Mouse (Mus musculus) kidney, adult 2 months (tissue): ENCODE measurements around the gene Arl15. TPM values are rescaled to one million over a fixed set of nuclear protein-coding genes. Genes with fewer than 3 reads are reported as not detected.

Experiments
- DNase-seq: peaks from one replicate; pipeline ENCODE4 v3.0.0; 2021
- H3K27ac ChIP-seq: fragments of 200-500 bp; 2 replicates; pipeline ENCODE4 v1.5.1; 2012; ENCODE audit warnings: low read depth, low read length, control low read depth, inconsistent platforms; ENCODE audit not compliant: insufficient read depth
- H3K27me3 ChIP-seq: fragments of 200-500 bp; replicated peaks from 2 replicates; pipeline ENCODE4 v1.6.1; 2012; ENCODE audit warnings: mild to moderate bottlenecking, moderate library complexity, low read length, inconsistent platforms; ENCODE audit not compliant: control insufficient read depth, insufficient read depth
- H3K36me3 ChIP-seq: fragments of 200-500 bp; 2 replicates; pipeline ENCODE4 v1.6.1; 2012; ENCODE audit warnings: mild to moderate bottlenecking, moderate library complexity, low read length, inconsistent platforms; ENCODE audit not compliant: control insufficient read depth, insufficient read depth
- H3K4me1 ChIP-seq: fragments of 200-500 bp; 2 replicates; pipeline ENCODE4 v1.6.1; 2011; ENCODE audit warnings: low read length; ENCODE audit not compliant: control insufficient read depth, insufficient read depth
- H3K4me3 ChIP-seq: fragments of 200-500 bp; 2 replicates; pipeline ENCODE4 v1.5.1; 2011; ENCODE audit warnings: mild to moderate bottlenecking, low read depth, low read length, control low read depth; ENCODE audit not compliant: insufficient read depth
- CTCF ChIP-seq: fragments of 200-500 bp; conservative IDR thresholded peaks from 2 replicates; pipeline ENCODE4 v1.5.1; 2011; ENCODE audit warnings: low read depth, mild to moderate bottlenecking, control low read depth, low read length, moderate library complexity, mixed read lengths; ENCODE audit not compliant: insufficient read depth, insufficient read length
- POLR2A ChIP-seq: fragments of 200-500 bp; IDR thresholded peaks from one replicate; pipeline ENCODE4 v1.6.1; 2011; ENCODE audit warnings: low read depth, low read length, control low read depth
- WGBS: fragments of 180-500 bp; shearing (Covaris S2); methylation state at CpG from one replicate; pipeline ENCODE4 v1.1.7; 2018; 5-methylcytosine and 5-hydroxymethylcytosine counted together
- polyA plus RNA-seq: library from polyadenylated mRNA; depleted of rRNA; stranded (reverse); fragments of >200 nt; gene quantifications from 2 replicates; pipeline ENCODE4 v1.2.3, GENCODE M21; 2012

Gene Arl15
- polyA plus RNA-seq, 1 experiment, result 9.4 TPM

GRCm38 (mm10) chr13:114011019-114011418 is 216.7 kb downstream of the Arl15 start:
- no peak overlapping the region for H3K4me3 ChIP-seq
- no peaks in the 10 kb centered on the region for H3K4me1 ChIP-seq
- H3K36me3 ChIP-seq, result no peaks in the 10 kb centered on the region
- H3K27me3 ChIP-seq, result no peaks in the 10 kb centered on the region
- WGBS, result 84% methylated on average over 12 of the region's 12 CpGs
- no peak overlapping the region for H3K27ac ChIP-seq
- no peak for DNase-seq
- TF ChIP-seq CTCF, result no peak
- TF ChIP-seq POLR2A, result no peak

DNA sequence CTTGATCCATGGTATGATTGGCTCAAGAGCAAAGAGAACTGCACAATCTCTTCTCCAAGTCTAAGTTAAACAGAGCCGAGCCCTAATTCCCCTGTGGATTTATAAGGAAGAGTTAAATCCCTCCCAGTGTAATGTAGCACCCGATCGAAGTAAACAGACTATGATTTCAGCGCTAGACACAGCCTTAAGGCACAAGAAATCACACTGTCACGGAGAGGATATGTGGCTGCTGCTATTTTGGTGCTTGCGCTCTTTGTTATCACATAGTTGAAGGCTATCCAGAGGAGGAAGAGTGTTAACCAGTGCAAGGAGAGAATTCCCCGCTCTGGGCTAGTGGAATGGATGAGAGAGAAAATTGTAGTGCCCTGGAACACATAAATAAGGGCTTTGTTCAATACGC is 223.6 kb downstream of the Arl15 start:
- Histone ChIP-seq H3K27ac (no peak overlapping the region), H3K4me1 (no peaks in the 10 kb centered on the region), H3K4me3 (no peak overlapping the region), H3K36me3 (no peaks in the 10 kb centered on the region), H3K27me3 (no peaks in the 10 kb centered on the region)
- DNase-seq, result no peak
- TF ChIP-seq POLR2A (no peak), CTCF (no peak)
- 85% methylated on average over 8 of the region's 8 CpGs for WGBS

GRCm38 (mm10) chr13:114023541-114023940 is 229.2 kb downstream of the Arl15 start:
- no peaks in the 10 kb centered on the region for H3K36me3 ChIP-seq
- no peak for TF ChIP-seq POLR2A
- no peak for TF ChIP-seq CTCF
- H3K4me3 ChIP-seq, result no peak overlapping the region
- DNase-seq, result no peak
- WGBS, result 91% methylated on average over 7 of the region's 7 CpGs
- no peak overlapping the region for H3K27ac ChIP-seq
- no peaks in the 10 kb centered on the region for H3K27me3 ChIP-seq
- no peaks in the 10 kb centered on the region for H3K4me1 ChIP-seq

DNA sequence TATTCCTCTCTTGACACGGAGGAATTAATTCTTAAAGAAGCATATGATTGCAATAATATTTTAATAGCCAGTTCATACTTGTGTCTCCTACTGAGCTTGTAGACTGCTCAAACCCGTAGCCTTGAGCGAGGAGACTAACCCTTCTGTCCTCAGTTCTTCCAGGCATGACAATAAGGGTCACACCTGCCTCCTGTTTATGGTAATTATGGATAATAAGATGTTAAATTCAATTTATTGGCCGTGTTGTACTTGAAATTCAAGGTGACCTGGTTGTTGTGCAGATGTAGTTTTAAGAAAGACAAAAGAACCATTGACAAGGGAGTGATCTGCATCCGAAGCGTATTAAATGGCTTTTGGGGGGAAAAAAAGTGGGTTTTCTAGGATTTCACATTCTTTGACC is 232.0 kb downstream of the Arl15 start:
- Histone ChIP-seq H3K36me3 (no peaks in the 10 kb centered on the region), H3K4me3 (no peak overlapping the region), H3K4me1 (no peaks in the 10 kb centered on the region), H3K27me3 (no peaks in the 10 kb centered on the region), H3K27ac (no peak overlapping the region)
- TF ChIP-seq POLR2A, result no peak
- no peak for TF ChIP-seq CTCF
- DNase-seq, result no peak
- WGBS, result 86% methylated on average over 6 of the region's 6 CpGs

- no peak for TF ChIP-seq CTCF
- TF ChIP-seq POLR2A, result no peak
- no peak for DNase-seq
- Histone ChIP-seq H3K4me1 (no peaks in the 10 kb centered on the region), H3K36me3 (no peaks in the 10 kb centered on the region), H3K27ac (no peak overlapping the region), H3K4me3 (no peak overlapping the region), H3K27me3 (no peaks in the 10 kb centered on the region)
- WGBS, result 96% methylated on average over 7 of the region's 7 CpGs
These were observed 232.4 kb downstream of the Arl15 start for GRCm38 (mm10) chr13:114026751-114027150.

DNA sequence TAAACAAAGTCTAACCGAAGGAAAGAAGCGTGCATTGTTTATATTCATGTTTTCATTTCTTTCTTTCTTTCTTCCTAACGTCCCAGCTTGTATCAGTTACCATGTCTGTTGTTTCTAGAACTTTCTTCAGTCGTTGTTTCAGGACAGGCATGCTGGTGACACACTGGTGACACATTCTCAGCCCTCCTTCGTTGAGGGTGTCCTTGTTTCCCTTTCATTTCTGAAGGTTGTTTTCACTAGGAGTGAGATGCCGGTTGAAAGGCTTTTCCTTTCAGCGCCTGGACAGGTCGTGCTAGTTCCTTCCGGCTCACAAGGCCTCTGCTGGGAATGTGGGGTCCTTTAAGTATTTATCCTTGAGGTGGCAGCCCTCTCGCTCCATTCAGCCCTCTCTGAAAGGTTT is 253.8 kb downstream of the Arl15 start:
- no peak overlapping the region for H3K4me3 ChIP-seq
- no peaks in the 10 kb centered on the region for H3K4me1 ChIP-seq
- no peak overlapping the region for H3K27ac ChIP-seq
- WGBS, result 63% methylated on average over 10 of the region's 10 CpGs
- H3K36me3 ChIP-seq, result no peaks in the 10 kb centered on the region
- no peak for DNase-seq
- TF ChIP-seq CTCF (no peak), POLR2A (no peak)
- H3K27me3 ChIP-seq, result no peaks in the 10 kb centered on the region

DNA sequence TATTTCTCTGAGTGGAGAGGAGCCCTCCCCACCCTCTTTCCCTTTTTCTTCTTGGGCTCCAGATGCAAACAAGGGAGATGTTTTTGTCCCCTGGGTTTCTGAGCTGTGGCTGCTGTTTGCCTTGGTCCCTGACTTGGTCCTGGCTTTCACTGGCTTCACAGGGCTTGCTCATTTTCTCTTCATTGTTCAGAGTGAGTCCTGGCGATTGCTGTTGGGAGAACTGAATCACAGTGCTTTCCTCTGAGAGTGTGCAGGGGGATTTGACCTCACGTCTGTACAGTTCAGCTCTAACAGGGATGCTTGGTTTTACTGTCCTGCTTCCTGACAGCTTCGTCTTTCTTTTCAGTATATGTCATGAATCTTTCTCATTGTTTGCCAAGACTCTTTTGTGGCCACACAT is 254.4 kb downstream of the Arl15 start:
- TF ChIP-seq POLR2A (no peak), CTCF (no peak)
- DNase-seq, result no peak
- Histone ChIP-seq H3K36me3 (no peaks in the 10 kb centered on the region), H3K27me3 (no peaks in the 10 kb centered on the region), H3K4me3 (no peak overlapping the region), H3K4me1 (no peaks in the 10 kb centered on the region), H3K27ac (no peak overlapping the region)
- 67% methylated on average over 3 of the region's 3 CpGs for WGBS

DNA sequence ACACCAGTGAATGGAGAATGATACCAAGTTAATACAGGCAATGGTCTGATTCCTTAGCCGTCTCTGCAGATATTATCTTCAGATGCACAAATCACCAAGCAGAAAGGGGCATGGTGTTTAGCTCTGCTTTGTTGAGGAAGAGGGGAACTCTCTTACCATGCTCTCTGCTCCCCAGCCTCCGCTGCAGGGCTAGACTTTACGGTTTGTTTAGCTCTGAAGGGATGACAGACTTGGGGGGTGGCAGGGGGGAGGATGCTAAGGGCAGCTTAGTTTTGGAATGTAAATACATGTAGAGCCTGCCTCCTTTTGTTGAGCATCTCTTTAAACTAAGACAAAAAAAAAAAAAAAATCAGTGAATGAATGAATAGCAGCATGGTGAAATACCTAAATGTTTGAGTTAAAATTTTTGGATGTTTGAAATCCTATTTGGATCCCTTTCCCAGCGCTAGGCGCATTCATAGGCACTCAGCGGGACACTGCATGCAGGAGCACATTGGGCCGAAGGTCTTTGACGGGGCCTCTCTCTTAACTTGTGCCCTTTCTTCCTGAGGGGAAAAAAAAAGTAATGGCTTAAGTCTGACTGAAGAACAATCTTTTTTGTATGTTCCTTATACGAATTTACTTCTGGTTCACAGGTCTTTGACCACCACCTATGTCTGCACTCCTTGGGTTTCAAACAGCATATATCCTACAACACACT is 257.0 kb downstream of the Arl15 start:
- Histone ChIP-seq H3K27ac (no peak overlapping the region), H3K27me3 (no peaks in the 10 kb centered on the region), H3K4me1 (no peaks in the 10 kb centered on the region), H3K4me3 (no peak overlapping the region), H3K36me3 (no peaks in the 10 kb centered on the region)
- no peak for TF ChIP-seq CTCF
- no peak for TF ChIP-seq POLR2A
- 85% methylated on average over 9 of the region's 9 CpGs for WGBS
- no peak for DNase-seq
